Mouse (Mus musculus) neural tube, embryonic 15.5 days (tissue): ENCODE results near the gene Glt6d1. TPM values are rescaled to one million over a fixed set of nuclear protein-coding genes. Genes with fewer than 3 reads are reported as not detected.

Experiments
- ATAC-seq: fragments of 200-750 bp; cut with Nextera tagmentation; 2 replicates; pipeline ENCODE4 v1.8.0; 2017; ENCODE audit warnings: mild to moderate bottlenecking, moderate TSS enrichment, moderate library complexity; ENCODE audit not compliant: low FRiP score
- H3K27ac ChIP-seq: fragments of 300-500 bp; sonication (generic); replicated peaks from 2 replicates; pipeline ENCODE4 v1.5.1; 2015; ENCODE audit warnings: mild to moderate bottlenecking, inconsistent platforms
- H3K27me3 ChIP-seq: fragments of 300-500 bp; sonication (generic); replicated peaks from 2 replicates; pipeline ENCODE4 v1.6.1; 2015; ENCODE audit warnings: inconsistent platforms
- H3K36me3 ChIP-seq: fragments of 300-500 bp; sonication (generic); 2 replicates; pipeline ENCODE4 v1.6.1; 2015; ENCODE audit warnings: inconsistent platforms
- H3K4me1 ChIP-seq: fragments of 300-500 bp; sonication (generic); 2 replicates; pipeline ENCODE4 v1.6.1; 2015; ENCODE audit warnings: inconsistent platforms
- H3K4me2 ChIP-seq: fragments of 300-500 bp; sonication (generic); 2 replicates; pipeline ENCODE4 v1.6.1; 2015; ENCODE audit warnings: inconsistent platforms, mild to moderate bottlenecking, moderate library complexity
- H3K4me3 ChIP-seq: fragments of 300-500 bp; sonication (generic); replicated peaks from 2 replicates; pipeline ENCODE4 v1.5.1; 2015; ENCODE audit warnings: mild to moderate bottlenecking, inconsistent platforms
- H3K9ac ChIP-seq: fragments of 300-500 bp; sonication (generic); replicated peaks from 2 replicates; pipeline ENCODE4 v1.6.1; 2015; ENCODE audit warnings: mild to moderate bottlenecking, inconsistent platforms
- H3K9me3 ChIP-seq: fragments of 300-500 bp; sonication (generic); replicated peaks from 2 replicates; pipeline ENCODE4 v1.6.1; 2016; ENCODE audit warnings: inconsistent platforms
- WGBS: fragments of 180-500 bp; shearing (Covaris S2); methylation state at CpG from one replicate; pipeline ENCODE4 v1.1.7; 2015; ENCODE audit warnings: mixed read lengths; 5-methylcytosine and 5-hydroxymethylcytosine counted together
- polyA plus RNA-seq: library from polyadenylated mRNA; unstranded; fragments of >200 nt; fragmentation: Nextera tagmentation; extraction: Ambion mirVana; gene quantifications from 2 replicates; pipeline ENCODE4 v1.2.1, GENCODE M21; 2015

The Glt6d1 gene
- polyA plus RNA-seq, 1 experiment from 2014 or later, result not detected

DNA sequence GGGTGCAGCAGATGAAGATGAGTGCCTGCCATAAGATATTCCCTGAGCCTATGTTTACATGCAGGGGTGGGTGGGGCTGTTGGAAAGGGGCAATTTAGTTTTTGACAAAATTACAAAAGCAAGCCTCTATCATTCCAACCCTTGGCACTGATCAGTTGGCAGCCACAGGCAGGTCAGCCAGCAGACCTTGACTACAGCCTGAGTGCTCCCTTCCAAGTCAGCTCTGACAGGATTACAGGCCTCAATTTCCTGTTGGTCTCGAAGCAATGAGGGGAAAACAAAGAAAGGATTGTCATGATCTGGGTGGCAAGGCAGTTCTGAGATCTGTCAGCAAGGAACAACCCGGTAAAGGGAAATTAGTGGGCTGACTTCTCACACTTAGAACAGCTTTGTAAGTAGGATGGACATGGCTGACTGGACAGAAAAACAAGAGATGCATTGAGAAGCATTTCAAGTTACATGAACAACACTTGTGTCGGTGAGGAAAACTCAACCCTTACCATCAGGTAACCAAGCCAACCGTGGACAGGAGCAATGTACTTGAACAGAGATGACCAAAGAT lies 57.5 kb downstream of the Glt6d1 start:
- Histone ChIP-seq H3K9ac (no peak overlapping the region), H3K36me3 (no peaks in the 10 kb centered on the region), H3K4me3 (no peak overlapping the region), H3K27ac (no peak overlapping the region), H3K9me3 (no peaks in the 10 kb centered on the region), H3K4me2 (no peak overlapping the region), H3K27me3 (no peaks in the 10 kb centered on the region), H3K4me1 (no peaks in the 10 kb centered on the region)
- ATAC-seq, result no peak
- WGBS, result 60% methylated on average over 4 of the region's 4 CpGs

- H3K27ac ChIP-seq, result no peak overlapping the region
- no peak overlapping the region for H3K9ac ChIP-seq
- H3K27me3 ChIP-seq, result no peaks in the 10 kb centered on the region
- ATAC-seq, result no peak
- no peaks in the 10 kb centered on the region for H3K9me3 ChIP-seq
- H3K4me1 ChIP-seq, result no peaks in the 10 kb centered on the region
- H3K36me3 ChIP-seq, result no peaks in the 10 kb centered on the region
- WGBS, result 84% methylated on average over 1 of the region's 1 CpGs
- H3K4me3 ChIP-seq, result no peak overlapping the region
- H3K4me2 ChIP-seq, result no peak overlapping the region
These were observed 61.4 kb downstream of the Glt6d1 start for GRCm38 (mm10) chr2:25754201-25754600.

Other genes starting within 250 kb of the Glt6d1 start
- gene Mamdc4, start 241.0 kb downstream of the Glt6d1 start, polyA plus RNA-seq, result 2.3 and 33.0 TPM in 2 replicates
- gene Phpt1, start 240.6 kb downstream of the Glt6d1 start, polyA plus RNA-seq, result 159 and 181 TPM in 2 replicates
- gene Ajm1, start 234.1 kb downstream of the Glt6d1 start, polyA plus RNA-seq, result 14.5 and 18.9 TPM in 2 replicates
- gene Rabl6, start 207.3 kb downstream of the Glt6d1 start, polyA plus RNA-seq, result 66.8 and 69.6 TPM in 2 replicates
- gene Ccdc183, start 198.2 kb downstream of the Glt6d1 start, polyA plus RNA-seq, result 0.23 and 0.27 TPM in 2 replicates
- gene Tmem141, start 193.8 kb downstream of the Glt6d1 start, polyA plus RNA-seq, result 53.4 and 56.6 TPM in 2 replicates
- 2.7 and 3.8 TPM in 2 replicates for gene Fcna, start 187.8 kb downstream of the Glt6d1 start, polyA plus RNA-seq
- not detected in 2 replicates for gene Lcn8, start 162.7 kb downstream of the Glt6d1 start, polyA plus RNA-seq
- gene Lcn5, start 157.9 kb downstream of the Glt6d1 start, polyA plus RNA-seq, result not detected in 2 replicates
- gene Lcn6, start 139.1 kb downstream of the Glt6d1 start, polyA plus RNA-seq, result not detected in 2 replicates
- gene Lcn10, start 133.1 kb downstream of the Glt6d1 start, polyA plus RNA-seq, result not detected in 2 replicates
- not detected in 2 replicates for gene Obp2a, start 115.8 kb downstream of the Glt6d1 start, polyA plus RNA-seq
- 162 and 177 TPM in 2 replicates for gene Bmyc, start 109.1 kb downstream of the Glt6d1 start, polyA plus RNA-seq
- gene Obp2b, start 78.8 kb downstream of the Glt6d1 start, polyA plus RNA-seq, result not detected in 2 replicates
- gene Lcn3, start 50.3 kb downstream of the Glt6d1 start, polyA plus RNA-seq, result not detected in 2 replicates
- gene Lcn11, start 38.8 kb downstream of the Glt6d1 start, polyA plus RNA-seq, result not detected in 2 replicates
- gene Gm13539, start 33.6 kb downstream of the Glt6d1 start, polyA plus RNA-seq, result 0.33 TPM in 1 of 2 replicates, not detected in the other
- not detected in 2 replicates for gene Lcn9, start 7.3 kb upstream of the Glt6d1 start, polyA plus RNA-seq
- not detected in 2 replicates for gene Sohlh1, start 31.4 kb upstream of the Glt6d1 start, polyA plus RNA-seq
- gene Kcnt1, start 47.9 kb upstream of the Glt6d1 start, polyA plus RNA-seq, result 21.3 and 23.7 TPM in 2 replicates
- gene Camsap1, start 167.4 kb upstream of the Glt6d1 start, polyA plus RNA-seq, result 42.3 and 61.6 TPM in 2 replicates
- gene Ubac1, start 205.9 kb upstream of the Glt6d1 start, polyA plus RNA-seq, result 138 and 148 TPM in 2 replicates